Mouse (Mus musculus) thymus, postnatal 4 days (tissue): ENCODE data around the gene Diexf.

Experiments
- DNase-seq: peaks from one replicate; pipeline ENCODE4 v3.0.0; 2021

Gene Diexf

GRCm38 (mm10) chr1:193129786-193130455 is at the start of gene Diexf:
Gene Diexf (minus strand): TSS chr1:193130272.
- DNase-seq = peak; percentile 100

- peak; percentile 44 for DNase-seq
Observed at GRCm38 (mm10) chr1:193174143-193174733, 44.2 kb upstream of the Diexf start.

DNA sequence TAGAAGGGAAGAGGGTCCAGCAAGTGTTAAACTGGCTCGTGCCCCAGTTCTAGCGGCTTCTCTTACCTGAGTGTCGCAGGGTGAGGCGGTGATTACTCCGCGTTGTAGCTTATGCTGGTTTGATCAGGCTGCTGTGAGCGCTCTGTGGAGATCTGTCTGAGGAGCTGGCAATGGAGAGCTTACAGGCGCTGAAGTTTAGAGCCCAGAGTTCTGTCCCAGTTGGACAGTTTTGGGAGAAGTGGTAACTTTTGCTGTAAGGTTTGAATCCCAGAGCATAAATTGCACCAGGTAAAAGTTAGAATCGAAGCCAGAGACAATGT is 43.7 kb upstream of the Diexf start:
- no peak for DNase-seq

DNA sequence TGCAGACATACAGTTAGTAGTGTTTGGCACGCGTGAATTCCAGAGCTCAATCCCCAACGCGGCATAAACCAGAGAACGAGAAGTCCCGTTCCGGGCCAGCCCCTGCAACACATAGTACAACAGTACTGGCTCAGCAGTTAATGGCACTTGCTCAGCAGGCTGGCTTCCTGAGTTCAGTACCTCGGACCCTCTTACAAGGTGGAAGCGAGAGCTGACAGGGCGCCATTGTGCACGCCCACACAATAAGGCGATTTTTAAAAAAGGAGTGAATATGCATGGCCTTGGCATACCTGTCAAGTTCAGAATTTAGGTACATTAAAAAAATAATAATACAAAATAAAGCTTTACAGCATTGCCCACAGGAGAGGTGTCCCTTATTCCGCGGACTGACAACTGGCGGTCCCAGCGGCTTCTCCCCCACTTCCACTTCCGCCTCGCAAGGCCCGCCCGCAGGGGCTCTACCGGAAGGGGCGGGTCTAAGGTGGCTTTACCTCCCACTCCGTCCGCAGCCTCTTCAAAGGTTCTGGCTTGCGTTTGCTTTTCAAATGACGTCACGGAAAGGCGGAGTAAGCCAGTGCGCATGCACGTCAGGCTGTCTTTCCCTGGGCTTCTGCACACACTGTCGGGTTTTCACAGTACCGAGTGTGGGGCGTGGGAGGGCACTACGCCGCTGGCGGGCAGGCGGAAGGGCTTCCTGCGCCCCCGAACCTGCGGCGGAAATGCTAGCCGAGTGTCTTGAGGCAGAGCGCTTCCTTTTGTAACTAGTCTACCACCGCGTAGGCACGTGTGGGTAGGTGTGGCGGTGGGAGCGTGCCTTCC is 43.1 kb upstream of the Diexf start:
- DNase-seq = peak; percentile 96

DNA sequence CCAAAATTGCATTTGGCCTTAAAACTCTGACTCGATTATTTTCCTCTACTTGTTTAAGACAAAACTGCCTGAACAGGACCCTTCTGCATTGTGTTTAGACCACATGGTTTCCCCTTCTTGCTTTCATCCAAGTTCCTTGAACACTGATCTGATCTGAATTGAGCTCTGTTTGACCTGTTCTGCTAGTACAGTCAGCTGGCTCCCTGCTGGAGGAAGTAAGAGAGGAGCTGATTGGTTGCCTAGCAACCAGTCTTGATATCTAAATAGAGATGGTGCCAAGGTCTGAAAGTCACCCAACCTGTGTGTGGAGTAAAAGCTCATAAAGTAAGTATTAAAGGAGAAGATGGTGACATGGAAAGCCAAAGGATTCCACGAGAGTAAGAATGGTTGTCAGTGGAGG is 39.8 kb upstream of the Diexf start:
- DNase-seq = peak; percentile 38

GRCm38 (mm10) chr1:193169228-193169627 is 39.2 kb upstream of the Diexf start:
- peak; percentile 67 for DNase-seq

- DNase-seq = no peak
Observed at GRCm38 (mm10) chr1:193167746-193168145, 37.7 kb upstream of the Diexf start, which contains the start of gene A130010J15Rik. Gene A130010J15Rik (plus strand): TSS chr1:193168046.

DNA sequence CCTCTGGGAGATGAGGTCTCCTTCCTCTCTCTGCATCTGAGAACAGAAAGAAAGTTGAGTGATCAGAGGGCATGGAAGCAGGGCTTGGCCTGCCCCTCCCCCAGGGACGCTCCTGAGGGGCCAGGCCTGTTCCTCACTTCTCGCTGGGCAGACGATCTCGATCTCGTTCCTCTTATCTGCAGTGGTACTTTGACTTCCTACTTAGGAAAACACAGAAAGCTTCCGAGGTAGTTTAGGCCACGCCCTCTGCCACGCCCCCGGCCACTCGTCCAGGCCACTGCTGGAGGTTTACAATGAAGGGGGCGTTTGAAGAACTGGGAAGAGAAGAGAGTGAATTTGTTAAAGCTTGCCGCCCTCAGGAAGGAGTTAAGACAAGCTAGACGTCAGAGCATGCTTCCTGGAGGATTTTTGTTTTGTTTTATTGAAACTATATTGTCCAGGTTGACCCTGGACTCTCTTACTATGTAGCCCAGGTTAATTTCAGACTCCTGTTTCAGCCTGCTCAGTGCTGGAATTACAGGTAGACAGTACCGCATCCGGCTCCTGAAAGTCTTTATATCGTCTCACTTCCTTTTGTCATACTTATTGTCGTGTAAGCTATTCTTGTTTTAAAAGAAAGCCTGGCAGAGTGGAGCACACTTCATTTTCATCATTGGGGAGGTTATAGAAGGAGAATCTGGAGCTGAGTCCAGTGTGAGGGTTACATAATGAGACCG is 30.4 kb upstream of the Diexf start:
- DNase-seq = peak; percentile 83

DNA sequence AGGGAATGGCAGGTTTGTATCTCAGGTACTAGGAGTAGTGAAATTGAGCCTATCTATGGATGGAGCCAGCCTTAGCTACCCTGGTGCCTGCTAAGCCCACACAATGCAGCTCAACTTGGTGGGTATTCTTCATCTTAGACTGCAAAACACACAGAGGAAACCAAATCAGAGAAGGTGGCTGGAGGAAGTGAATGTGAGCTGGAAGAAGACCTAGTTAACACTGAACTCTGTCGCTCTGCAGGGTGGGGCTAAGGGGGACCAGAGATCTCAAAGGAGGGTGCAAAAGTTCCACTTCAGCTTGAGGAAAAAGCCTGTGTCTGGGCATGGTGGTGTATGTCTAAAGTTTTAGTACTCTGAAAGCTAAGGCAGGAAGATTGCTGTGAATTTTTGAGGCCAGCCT is 29.5 kb upstream of the Diexf start:
- peak; percentile 60 for DNase-seq

DNA sequence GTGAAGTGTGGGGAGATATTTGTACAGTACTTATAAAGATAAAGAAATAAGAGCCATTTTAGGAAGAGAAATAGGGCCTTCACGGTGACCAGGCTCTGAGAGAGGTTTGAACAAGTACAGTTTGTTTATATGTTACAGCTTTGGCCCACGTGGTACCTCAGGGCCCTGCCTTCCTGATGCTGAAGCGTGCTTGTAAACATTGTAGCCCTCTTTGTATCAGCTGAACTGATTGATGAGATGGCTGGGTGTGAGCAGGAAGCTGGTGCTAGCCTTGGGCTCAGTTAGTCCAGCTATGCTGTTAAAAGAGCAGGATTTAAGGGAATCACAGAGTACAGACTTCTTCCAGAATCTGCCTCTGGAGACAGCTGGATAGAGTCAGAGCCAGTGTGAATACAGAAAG is 29.1 kb upstream of the Diexf start:
- DNase-seq = no peak

DNA sequence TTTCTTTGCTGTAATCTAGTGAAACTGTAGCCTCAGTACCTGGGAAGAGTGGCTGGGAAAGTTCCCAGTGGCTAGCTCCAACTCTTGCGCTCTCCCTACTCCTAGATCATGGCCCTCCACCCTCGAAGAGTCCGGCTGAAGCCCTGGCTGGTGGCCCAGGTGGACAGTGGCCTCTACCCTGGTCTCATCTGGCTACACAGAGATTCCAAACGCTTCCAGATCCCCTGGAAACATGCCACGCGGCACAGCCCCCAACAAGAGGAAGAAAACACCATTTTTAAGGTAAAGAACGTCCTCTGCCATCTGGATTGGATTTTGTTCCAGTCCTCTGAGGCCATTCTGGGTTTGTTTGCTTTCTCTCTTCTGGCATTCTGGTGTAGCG is 27.0 kb upstream of the Diexf start:
- no peak for DNase-seq

GRCm38 (mm10) chr1:193156316-193157110 is 26.4 kb upstream of the Diexf start:
- DNase-seq = no peak

- peak; percentile 49 for DNase-seq
Observed at GRCm38 (mm10) chr1:193153561-193153960, 23.5 kb upstream of the Diexf start.

DNA sequence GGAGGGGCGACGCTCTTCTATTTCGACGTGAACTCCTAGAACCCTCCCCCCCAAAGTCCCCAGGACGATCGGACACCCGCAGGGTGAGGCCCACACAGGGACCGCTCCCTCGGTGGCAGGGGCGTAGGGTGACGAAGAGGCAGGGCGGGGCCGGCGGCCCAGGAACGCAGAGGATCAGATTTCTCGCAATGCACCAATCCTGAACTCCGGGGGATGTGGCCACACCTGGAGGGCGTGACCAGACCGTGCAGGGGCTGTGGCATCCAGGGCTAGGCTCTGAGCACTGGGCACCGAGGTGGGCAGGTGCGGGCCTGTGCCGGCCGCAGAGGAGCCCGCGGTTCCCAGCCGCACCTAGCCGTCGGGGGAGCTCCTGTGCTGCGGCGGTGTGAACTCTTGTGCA is 22.8 kb upstream of the Diexf start, which contains the start of gene Irf6:
Gene Irf6, plus strand, starts transcription at position 240 of the 400 bp plus-strand sequence.
- peak; percentile 77 for DNase-seq

- no peak for DNase-seq
Observed at GRCm38 (mm10) chr1:193151134-193151533, 21.1 kb upstream of the Diexf start.

- DNase-seq = no peak
Observed at GRCm38 (mm10) chr1:193149231-193149630, 19.2 kb upstream of the Diexf start.

- DNase-seq = peak; percentile 37
Observed at GRCm38 (mm10) chr1:193146416-193146815, 16.3 kb upstream of the Diexf start.

DNA sequence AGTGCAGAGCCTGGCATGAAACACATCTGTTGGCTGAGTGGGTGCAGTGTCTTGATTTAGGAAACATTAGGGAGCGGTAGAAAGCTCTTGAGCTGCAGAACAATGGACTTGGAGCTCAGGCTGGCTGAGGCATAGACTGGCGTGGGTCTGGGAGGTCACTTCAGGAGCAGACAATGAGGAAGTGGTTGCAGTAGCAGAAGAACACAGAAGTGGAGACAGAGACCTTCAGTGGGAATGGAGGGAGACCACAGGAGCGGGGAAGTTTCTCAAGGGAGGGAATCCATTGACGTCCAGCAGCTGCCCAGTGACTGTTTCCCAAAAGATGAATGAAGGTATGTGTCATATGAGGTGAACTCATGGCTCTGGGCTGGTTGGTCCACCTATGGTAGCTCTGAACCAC is 15.0 kb upstream of the Diexf start:
- DNase-seq = peak; percentile 48

GRCm38 (mm10) chr1:193144516-193144915 is 14.4 kb upstream of the Diexf start:
- peak; percentile 71 for DNase-seq

GRCm38 (mm10) chr1:193142517-193143062 is 12.5 kb upstream of the Diexf start:
- peak; percentile 55 for DNase-seq

DNA sequence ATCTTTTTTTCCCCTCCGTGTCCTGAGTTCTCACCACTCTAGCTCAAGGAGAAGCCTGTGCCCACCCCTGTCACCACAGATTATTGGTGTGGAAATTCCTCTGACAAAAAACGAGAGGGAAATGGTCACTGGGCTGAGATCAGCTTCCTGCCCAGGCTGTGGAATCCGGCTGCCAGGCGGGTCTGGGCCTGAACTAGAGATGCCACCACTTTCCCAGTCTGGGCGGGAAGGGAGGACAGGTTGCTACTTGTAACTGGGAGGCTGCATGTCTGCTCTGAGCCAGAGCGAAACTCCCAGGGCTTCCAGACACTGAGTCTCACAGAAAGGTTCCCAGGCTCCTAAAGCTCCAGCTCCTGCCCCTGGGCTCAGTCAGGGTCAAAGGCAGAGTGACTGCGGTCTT is 11.0 kb upstream of the Diexf start:
- DNase-seq = no peak

DNA sequence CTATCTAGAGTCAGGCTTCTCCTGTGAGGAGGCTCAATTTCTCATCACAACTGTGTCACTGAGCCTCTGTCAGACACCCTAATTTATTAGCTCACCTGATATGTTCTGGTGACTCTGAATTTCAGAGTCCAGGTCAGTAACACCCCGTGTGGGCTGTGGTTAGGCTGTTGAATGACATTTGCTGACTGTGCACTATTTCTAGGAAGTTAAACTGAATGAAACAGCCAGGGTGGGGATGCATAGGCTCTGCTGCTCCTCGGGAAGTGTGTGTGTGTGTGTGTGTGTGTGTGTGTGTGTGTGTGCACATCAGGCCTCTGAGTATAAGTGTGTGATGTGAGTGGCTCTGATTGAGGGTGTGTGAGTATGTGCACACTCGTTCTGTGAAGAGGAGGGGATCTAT is 8.6 kb upstream of the Diexf start:
- no peak for DNase-seq
